Comparison of ENCODE assay signal across 9 mouse cellular contexts in genomic region chr7:144449637-144450570, GRCm38 (mm10). TPM values are rescaled to one million over a fixed set of nuclear protein-coding genes. Genes with fewer than 3 reads are reported as not detected.
DNase-seq lines count a peak whose midpoint lies in the region; ATAC-seq and TF ChIP-seq lines count a peak whose summit lies in the region.
"Had no signal": no experiment of that assay in that cellular context is flagged by ENCODE, and none has a peak within 500 bp of the region (broad histone marks: within the 10 kb centered on the region; RNA-seq: fewer than 3 reads in every experiment).

No protein-coding gene starts in this region.

- peak overlapping the region; percentile 40 for H3K27ac ChIP-seq in hindbrain, embryonic 13.5 days
- H3K27ac ChIP-seq in hindbrain, embryonic 10.5 days = no peak overlapping the region
- H3K27ac ChIP-seq in intestine, embryonic 16.5 days (ENCODE audit: low read length) = no peak overlapping the region
- H3K27ac ChIP-seq: macrophage had no signal

- ATAC-seq in hindbrain, embryonic 13.5 days (ENCODE audit: low FRiP score) = peak; percentile 87
- ATAC-seq in intestine, embryonic 16.5 days = no peak

- peaks cover 99% of the 10 kb centered on the region for H3K36me3 ChIP-seq in hindbrain, embryonic 13.5 days
- peaks cover 100% of the 10 kb centered on the region for H3K36me3 ChIP-seq in hindbrain, embryonic 10.5 days
- H3K36me3 ChIP-seq in intestine, embryonic 16.5 days (ENCODE audit: control insufficient read depth, insufficient read depth, low read length) = peaks cover 52% of the 10 kb centered on the region

- no peak for DNase-seq in hindbrain, embryonic 10.5 days (ENCODE audit: low spot score)
- peak; percentile 93 for DNase-seq in brain, embryonic 14.5 days (ENCODE audit: low read depth)
- peak; percentile 79 for DNase-seq in gastrocnemius, adult 18-20 months (ENCODE audit: low spot score)
- DNase-seq in kidney, adult 9 months = peak; percentile 83
- DNase-seq in lung, adult 18-20 months = peak; percentile 86 to 88
- DNase-seq in right cerebral cortex, postnatal 25 days = peak; percentile 61

- no peak overlapping the region for H3K4me3 ChIP-seq in hindbrain, embryonic 13.5 days
- H3K4me3 ChIP-seq in hindbrain, embryonic 10.5 days = no peak overlapping the region
- no peak overlapping the region for H3K4me3 ChIP-seq in intestine, embryonic 16.5 days (ENCODE audit: low read length)

- H3K4me2 ChIP-seq in hindbrain, embryonic 13.5 days = no peak overlapping the region
- H3K4me2 ChIP-seq in intestine, embryonic 16.5 days (ENCODE audit: low read depth, low read length) = no peak overlapping the region

- 84% methylated on average over 13 of the region's 13 CpGs for WGBS in hindbrain, embryonic 13.5 days
- 95% methylated on average over 13 of the region's 13 CpGs for WGBS in hindbrain, embryonic 10.5 days
- 93% methylated on average over 13 of the region's 13 CpGs for WGBS in intestine, embryonic 16.5 days

- peaks cover 5% of the 10 kb centered on the region for H3K4me1 ChIP-seq in hindbrain, embryonic 13.5 days (replicated peaks)
- H3K4me1 ChIP-seq in hindbrain, embryonic 10.5 days (replicated peaks) = no peaks in the 10 kb centered on the region
- no peaks in the 10 kb centered on the region for H3K4me1 ChIP-seq in intestine, embryonic 16.5 days (ENCODE audit: control insufficient read depth, insufficient read depth, low read length)

- no peaks in the 10 kb centered on the region for H3K9me3 ChIP-seq in hindbrain, embryonic 13.5 days
- H3K9me3 ChIP-seq in hindbrain, embryonic 10.5 days = no peaks in the 10 kb centered on the region; the same call in 1 of the 2 replicates
- H3K9me3 ChIP-seq in intestine, embryonic 16.5 days (ENCODE audit: control insufficient read depth, low read length) = no peaks in the 10 kb centered on the region

- H3K9ac ChIP-seq in hindbrain, embryonic 13.5 days = no peak overlapping the region
- H3K9ac ChIP-seq in intestine, embryonic 16.5 days (ENCODE audit: low read depth, low read length) = no peak overlapping the region

- no peak for TF ChIP-seq POLR2A in brain, embryonic 14.5 days (IDR thresholded peaks at IDR 0.05; ENCODE audit: borderline replicate concordance, extremely low read depth, insufficient read depth, insufficient read length, poor library complexity, severe bottlenecking)

- no peaks in the 10 kb centered on the region for H3K27me3 ChIP-seq in hindbrain, embryonic 13.5 days
- H3K27me3 ChIP-seq in hindbrain, embryonic 10.5 days (ENCODE audit: insufficient read depth, poor library complexity, severe bottlenecking) = no peaks in the 10 kb centered on the region
- H3K27me3 ChIP-seq in intestine, embryonic 16.5 days (replicated peaks; ENCODE audit: control insufficient read depth, insufficient read depth, low read length) = no peaks in the 10 kb centered on the region

- TF ChIP-seq CTCF in brain, embryonic 14.5 days (IDR thresholded peaks at IDR 0.05; ENCODE audit: borderline replicate concordance, extremely low read depth, insufficient read depth, insufficient read length) = no peak

RNA-seq across cellular contexts. Expression of gene Cttn, which starts 20.9 kb away (rescaled TPM):
- 181 and 185 TPM in 2 replicates for polyA plus RNA-seq in hindbrain, embryonic 13.5 days (2015; fragmentation: Nextera tagmentation; extraction: Ambion mirVana)
- 205 and 210 TPM in 2 replicates for polyA plus RNA-seq in hindbrain, embryonic 10.5 days (2016; fragmentation: Nextera tagmentation; extraction: Ambion mirVana)
- 171 and 175 TPM in 2 replicates for polyA plus RNA-seq in brain, embryonic 14.5 days (2012; rRNA removed)
- total RNA-seq in gastrocnemius, adult 18-20 months (2021) = 10 to 100 TPM; 17.9 to 21.6 TPM
- 150 and 155 TPM in 2 replicates for polyA plus RNA-seq in intestine, embryonic 16.5 days (2015; fragmentation: Nextera tagmentation; extraction: Ambion mirVana)
